Mouse (Mus musculus) bone marrow macrophage, adult 2 months (primary cell): ENCODE measurements around the gene Slc29a1.

ENCODE experiments used
- CTCF ChIP-seq: IDR thresholded peaks from 2 replicates; pipeline ENCODE4 v1.5.1; 2012; ENCODE audit warnings: low read depth, mild to moderate bottlenecking, low read length, moderate library complexity
- POLR2A ChIP-seq: IDR thresholded peaks from 2 replicates; pipeline ENCODE4 v1.6.1; 2012; ENCODE audit warnings: mild to moderate bottlenecking, low read depth, low read length, borderline replicate concordance

- TF ChIP-seq CTCF (no peak), POLR2A (no peak)
Observed at GRCm38 (mm10) chr17:45641981-45642380, 42.6 kb upstream of the Slc29a1 start.
